Mouse (Mus musculus): ENCODE measurements around the gene Kidins220. TPM values are rescaled to one million over a fixed set of nuclear protein-coding genes. Genes with fewer than 3 reads are reported as not detected.
A peak's percentile ranks its signal among the peaks of the same experiment; 100 is the strongest.

The Kidins220 gene
- total and polyA plus RNA-seq, 2 experiments from 2014 or later: 79.6 to 199 TPM

DNA sequence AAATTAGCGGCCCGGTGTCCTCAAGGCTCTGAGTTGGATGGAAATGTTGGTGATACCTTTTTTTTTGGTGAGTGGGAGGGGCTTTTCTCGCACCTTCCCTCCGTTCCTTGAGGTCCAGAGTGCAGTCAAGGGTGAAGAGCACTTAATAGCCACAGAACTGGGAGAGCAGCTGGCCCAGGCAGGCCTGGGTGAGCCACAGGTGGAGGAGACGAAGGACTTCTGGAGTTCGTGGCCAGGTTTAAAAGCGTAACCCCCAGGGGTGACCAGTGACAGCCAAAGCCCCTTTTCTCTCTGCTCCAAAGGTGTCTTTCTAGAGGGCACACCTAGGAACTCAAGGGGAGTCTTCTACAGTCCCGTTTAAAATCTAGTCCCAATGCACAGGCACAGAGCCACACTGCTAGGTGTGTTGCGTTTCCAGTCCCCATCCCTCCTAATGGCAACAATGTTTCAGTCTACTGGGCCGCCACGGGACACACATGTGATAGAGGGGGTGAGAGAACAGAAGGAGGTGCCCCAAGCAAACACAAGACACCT, 118.6 kb downstream of the Kidins220 start:
- H3K9me3 ChIP-seq (ENCODE audit: low read length): no peaks in the 10 kb centered on the region
- peak overlapping the region; percentile 95 for H3K4me2 ChIP-seq (ENCODE audit: low read depth, low read length)
- H3K27me3 ChIP-seq (ENCODE audit: insufficient read depth, low read length): no peaks in the 10 kb centered on the region
- peak overlapping the region; percentile 36 for H3K27ac ChIP-seq
- peak overlapping the region; percentile 46 for H3K9ac ChIP-seq (replicated peaks; ENCODE audit: low read length)
- DNase-seq (ENCODE audit: low spot score): no peak
- peak overlapping the region; percentile 39 for H3K4me3 ChIP-seq (ENCODE audit: low read length)
- H3K36me3 ChIP-seq (ENCODE audit: insufficient read depth, low read length): no peaks in the 10 kb centered on the region
- ATAC-seq: no peak
- H3K4me1 ChIP-seq (ENCODE audit: insufficient read depth, low read length): peaks cover 16% of the 10 kb centered on the region; the same call in 1 of the 2 replicates
- 16% methylated on average over 11 of the region's 11 CpGs for WGBS
- no peak for TF ChIP-seq CTCF (IDR thresholded peaks at IDR 0.05; ENCODE audit: low read depth)

DNA sequence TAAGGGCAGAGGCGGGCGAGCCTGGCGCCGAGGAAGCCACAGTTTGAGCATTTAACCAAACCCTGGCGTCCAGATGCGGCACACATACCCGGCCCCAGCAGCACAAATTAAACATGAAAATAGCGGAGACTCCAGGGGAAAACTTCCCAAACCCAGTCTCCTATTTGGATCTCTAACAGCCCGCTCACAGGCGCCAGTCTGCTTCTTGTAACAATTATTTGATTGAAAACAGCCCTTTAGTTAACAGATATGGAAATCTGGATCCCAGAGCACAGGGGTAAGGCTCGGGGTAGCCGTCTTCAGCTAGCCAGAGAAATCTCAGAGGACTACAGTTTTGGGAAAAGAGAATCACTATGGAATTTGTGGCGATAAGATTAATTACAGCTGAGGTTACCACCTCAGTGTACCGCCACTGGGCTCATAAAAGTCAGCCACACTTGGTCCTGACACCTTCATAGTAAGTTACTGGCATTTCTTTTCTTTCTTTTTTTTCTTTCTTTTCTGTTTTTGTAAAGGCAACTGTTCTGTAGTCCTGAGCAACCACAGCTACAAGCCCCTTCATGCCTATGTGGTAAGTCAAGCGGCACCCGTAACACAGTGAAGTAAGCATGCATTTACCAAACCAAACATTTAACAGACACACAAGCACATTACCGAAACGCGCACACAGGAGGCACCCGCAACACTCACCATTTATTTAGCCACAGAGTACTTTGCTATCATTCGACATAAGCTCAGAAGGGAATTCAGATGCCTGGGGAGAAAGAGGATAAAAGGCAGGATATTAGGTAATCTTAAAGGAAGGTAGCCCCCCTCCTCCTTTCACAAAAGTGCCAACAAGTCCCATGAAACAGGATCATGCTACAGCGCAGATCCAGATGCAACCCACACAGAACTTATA, 120.1 kb downstream of the Kidins220 start:
- 1% methylated on average over 22 of the region's 22 CpGs for WGBS
- Histone ChIP-seq H3K36me3 (ENCODE audit: insufficient read depth, low read length) (no peaks in the 10 kb centered on the region), H3K27ac (peak overlapping the region; percentile 80), H3K27me3 (ENCODE audit: insufficient read depth, low read length) (no peaks in the 10 kb centered on the region), H3K4me3 (ENCODE audit: low read length) (peak overlapping the region; percentile 81), H3K9me3 (ENCODE audit: low read length) (no peaks in the 10 kb centered on the region), H3K4me2 (ENCODE audit: low read depth, low read length) (peak overlapping the region; percentile 95), H3K4me1 (ENCODE audit: insufficient read depth, low read length) (peaks cover 16% of the 10 kb centered on the region), H3K9ac (replicated peaks; ENCODE audit: low read length) (peak overlapping the region; percentile 76)
- no peak; the same call in 1 of the 2 replicates for TF ChIP-seq CTCF (IDR thresholded peaks at IDR 0.05; ENCODE audit: low read depth)
- DNase-seq (ENCODE audit: low spot score): peak; percentile 50
- ATAC-seq: no peak

DNA sequence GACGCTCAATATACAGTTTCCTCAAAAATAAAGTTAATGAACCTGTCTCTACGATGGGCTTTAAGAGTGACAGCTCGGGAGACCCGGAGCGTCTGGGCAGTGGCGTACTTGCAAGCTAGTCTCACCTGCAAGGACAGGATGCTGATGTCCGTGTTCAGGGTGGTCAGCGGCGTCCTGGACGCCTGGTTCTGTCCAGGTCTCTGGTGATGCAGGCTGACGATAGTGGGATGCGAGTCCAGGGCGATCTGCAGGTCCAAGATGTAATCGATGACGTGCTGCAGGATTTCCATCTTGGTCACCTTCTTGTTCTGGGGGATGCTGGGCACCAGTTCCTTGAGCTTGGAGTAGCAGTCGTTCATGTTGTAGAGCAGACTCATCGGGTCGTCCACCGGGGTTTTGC, 120.8 kb downstream of the Kidins220 start:
- Histone ChIP-seq H3K27ac (peak overlapping the region; percentile 80), H3K4me2 (ENCODE audit: low read depth, low read length) (peak overlapping the region; percentile 95), H3K9me3 (ENCODE audit: low read length) (no peaks in the 10 kb centered on the region), H3K36me3 (ENCODE audit: insufficient read depth, low read length) (no peaks in the 10 kb centered on the region), H3K9ac (replicated peaks; ENCODE audit: low read length) (peak overlapping the region; percentile 76), H3K4me3 (ENCODE audit: low read length) (peak overlapping the region; percentile 81), H3K27me3 (ENCODE audit: insufficient read depth, low read length) (no peaks in the 10 kb centered on the region), H3K4me1 (ENCODE audit: insufficient read depth, low read length) (peaks cover 16% of the 10 kb centered on the region)
- WGBS: under 1% methylated on average over 19 of the region's 19 CpGs
- DNase-seq (ENCODE audit: low spot score): no peak
- no peak for TF ChIP-seq CTCF (IDR thresholded peaks at IDR 0.05; ENCODE audit: low read depth)
- ATAC-seq: peak; percentile 10; the same call in 1 of the 2 replicates

DNA sequence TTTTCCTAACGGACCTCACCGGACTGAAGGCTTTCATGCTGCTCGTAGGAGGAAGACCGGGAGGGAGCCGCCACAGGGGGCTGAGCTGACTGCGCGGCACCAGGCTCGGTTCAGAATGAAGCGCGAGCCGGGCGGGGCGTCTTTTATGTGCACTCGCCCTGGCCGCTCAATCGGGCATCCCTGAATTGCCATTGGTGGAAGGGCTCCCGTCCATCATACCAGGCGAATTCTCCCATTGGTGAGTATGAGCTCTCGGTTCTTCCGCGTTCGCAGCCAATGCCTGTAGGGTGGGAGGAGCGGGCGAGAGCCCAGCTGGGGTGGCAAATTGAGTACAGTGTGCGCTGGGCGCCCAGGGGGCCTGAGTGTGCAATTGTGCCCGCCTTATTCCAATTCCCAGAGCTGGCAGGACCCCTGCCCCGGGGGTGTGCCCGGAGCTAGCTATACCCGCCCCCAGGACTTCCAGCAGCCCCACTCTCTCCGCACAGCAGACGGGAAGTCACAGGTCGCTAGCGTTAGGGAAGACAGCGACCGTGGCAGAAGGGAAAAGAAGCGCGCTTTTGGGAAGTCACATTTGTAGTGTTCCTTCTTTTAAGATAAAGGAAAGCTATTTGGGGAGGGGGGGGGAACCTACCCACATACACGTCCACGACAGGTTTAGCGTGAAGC, 121.4 kb downstream of the Kidins220 start:
- Histone ChIP-seq H3K27ac (peak overlapping the region; percentile 91), H3K4me2 (ENCODE audit: low read depth, low read length) (peak overlapping the region; percentile 95), H3K4me1 (ENCODE audit: insufficient read depth, low read length) (peaks cover 16% of the 10 kb centered on the region), H3K27me3 (ENCODE audit: insufficient read depth, low read length) (no peaks in the 10 kb centered on the region), H3K9me3 (ENCODE audit: low read length) (no peaks in the 10 kb centered on the region), H3K9ac (replicated peaks; ENCODE audit: low read length) (peak overlapping the region; percentile 76), H3K36me3 (ENCODE audit: insufficient read depth, low read length) (no peaks in the 10 kb centered on the region), H3K4me3 (ENCODE audit: low read length) (peak overlapping the region; percentile 81)
- DNase-seq (ENCODE audit: low spot score) (peak; percentile 99), ATAC-seq (peak; percentile 91)
- TF ChIP-seq CTCF (IDR thresholded peaks at IDR 0.05; ENCODE audit: low read depth): no peak
- under 1% methylated on average over 41 of the region's 41 CpGs for WGBS

DNA sequence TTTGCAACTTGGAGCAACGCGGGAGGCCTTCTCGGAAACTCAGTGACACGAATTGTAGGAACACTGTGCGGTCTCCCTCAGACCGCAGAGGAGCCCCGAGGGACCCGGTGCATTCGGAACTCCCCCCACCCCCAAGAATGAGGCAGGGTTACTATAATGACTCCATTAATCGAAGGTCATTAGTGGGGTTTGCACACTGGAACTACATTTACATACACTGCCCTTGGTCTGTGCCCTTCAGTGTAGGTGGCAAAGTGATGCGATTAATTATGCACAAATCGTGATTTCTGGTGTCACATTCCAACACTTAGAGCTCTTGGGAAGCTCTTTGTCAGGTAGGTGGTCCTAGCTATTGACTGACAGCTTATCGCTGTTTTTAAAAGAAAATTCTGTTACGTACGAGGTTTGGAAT, 121.9 kb downstream of the Kidins220 start:
- 3% methylated on average over 15 of the region's 15 CpGs for WGBS
- no peak for TF ChIP-seq CTCF (IDR thresholded peaks at IDR 0.05; ENCODE audit: low read depth)
- DNase-seq (ENCODE audit: low spot score) (no peak), ATAC-seq (no peak)
- Histone ChIP-seq H3K27ac (peak overlapping the region; percentile 91), H3K27me3 (ENCODE audit: insufficient read depth, low read length) (no peaks in the 10 kb centered on the region), H3K9me3 (ENCODE audit: low read length) (no peaks in the 10 kb centered on the region), H3K36me3 (ENCODE audit: insufficient read depth, low read length) (no peaks in the 10 kb centered on the region), H3K4me1 (ENCODE audit: insufficient read depth, low read length) (peaks cover 16% of the 10 kb centered on the region), H3K4me3 (ENCODE audit: low read length) (peak overlapping the region; percentile 81), H3K4me2 (ENCODE audit: low read depth, low read length) (peak overlapping the region; percentile 95), H3K9ac (replicated peaks; ENCODE audit: low read length) (peak overlapping the region; percentile 37)

DNA sequence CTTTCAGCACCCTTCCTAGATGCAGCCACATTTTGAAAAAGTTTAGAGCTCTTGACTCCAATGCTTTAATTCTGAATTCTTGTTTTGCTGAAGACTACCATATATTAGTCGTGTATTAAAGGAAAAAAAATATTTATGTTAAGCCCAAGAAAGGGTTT, 122.2 kb downstream of the Kidins220 start, which contains the start of gene Id2:
Gene Id2 (minus strand): TSS at position 89 of the 158 bp plus-strand sequence.
- Histone ChIP-seq H3K9ac (replicated peaks; ENCODE audit: low read length) (peak within 1 kb of the TSS; percentile 76), H3K4me2 (ENCODE audit: low read depth, low read length) (peak within 1 kb of the TSS; percentile 95), H3K9me3 (ENCODE audit: low read length) (no peaks in the 10 kb centered on the region), H3K4me3 (ENCODE audit: low read length) (peak within 1 kb of the TSS; percentile 81), H3K36me3 (ENCODE audit: insufficient read depth, low read length) (no peaks in the 10 kb centered on the region), H3K4me1 (ENCODE audit: insufficient read depth, low read length) (peaks cover 16% of the 10 kb centered on the region), H3K27me3 (ENCODE audit: insufficient read depth, low read length) (no peaks in the 10 kb centered on the region), H3K27ac (peak within 1 kb of the TSS; percentile 91)
- DNase-seq (ENCODE audit: low spot score) (no peak), ATAC-seq (no peak)
- no peak for TF ChIP-seq CTCF (IDR thresholded peaks at IDR 0.05; ENCODE audit: low read depth)
- 3% methylated on average over 1 of the region's 1 CpGs for WGBS

Measured in hindbrain, postnatal 0 days (tissue).